Mouse (Mus musculus) midbrain, embryonic 14.5 days (tissue): ENCODE data around the gene Fbxw22. TPM values are rescaled to one million over a fixed set of nuclear protein-coding genes. Genes with fewer than 3 reads are reported as not detected.
"Not testable (repeated sequence)": the region's sequence is repeated elsewhere in the genome, so short reads cannot be mapped to it uniquely, and the experiment has no call there.

ENCODE experiments used
- ATAC-seq: fragments of 200-750 bp; cut with Nextera tagmentation; 2 replicates; pipeline ENCODE4 v1.8.0; 2017; ENCODE audit warnings: moderate number of reproducible peaks, moderate library complexity; ENCODE audit not compliant: low FRiP score, low TSS enrichment
- DNase-seq: peaks from one replicate; pipeline ENCODE4 v3.0.0-alpha.2; 2015
- H3K27ac ChIP-seq: fragments of 300-500 bp; sonication (generic); replicated peaks from 2 replicates; pipeline ENCODE4 v1.5.1; 2014; ENCODE audit warnings: mild to moderate bottlenecking, low read depth, low read length, moderate library complexity
- H3K27me3 ChIP-seq: fragments of 300-500 bp; sonication (generic); 2 replicates; pipeline ENCODE4 v1.6.1; 2014; ENCODE audit warnings: low read length, control low read depth, mixed read lengths; ENCODE audit not compliant: control insufficient read depth, insufficient read depth
- H3K36me3 ChIP-seq: fragments of 300-500 bp; sonication (generic); 2 replicates; pipeline ENCODE4 v1.6.1; 2014; ENCODE audit warnings: low read length, control low read depth; ENCODE audit not compliant: control insufficient read depth, insufficient read depth
- H3K4me1 ChIP-seq: fragments of 300-500 bp; sonication (generic); 2 replicates; pipeline ENCODE4 v1.6.1; 2014; ENCODE audit warnings: mild to moderate bottlenecking, antibody characterized with exemption, low read length, control low read depth; ENCODE audit not compliant: control insufficient read depth, insufficient read depth
- H3K4me2 ChIP-seq: fragments of 300-500 bp; sonication (generic); 2 replicates; pipeline ENCODE4 v1.6.1; 2014; ENCODE audit warnings: mild to moderate bottlenecking, low read length, moderate library complexity
- H3K4me3 ChIP-seq: fragments of 300-500 bp; sonication (generic); replicated peaks from 2 replicates; pipeline ENCODE4 v1.5.1; 2014; ENCODE audit warnings: low read depth, low read length
- H3K9ac ChIP-seq: fragments of 300-500 bp; sonication (generic); replicated peaks from 2 replicates; pipeline ENCODE4 v1.6.1; 2014; ENCODE audit warnings: mild to moderate bottlenecking, low read length, moderate library complexity
- H3K9me3 ChIP-seq: fragments of 300-500 bp; sonication (generic); 2 replicates; pipeline ENCODE4 v1.6.1; 2016; ENCODE audit warnings: low read length, control low read depth, mixed read lengths; ENCODE audit not compliant: control insufficient read depth
- WGBS: fragments of 180-500 bp; shearing (Covaris S2); extraction: QIAGEN DNeasy Blood & Tissue Kit; methylation state at CpG from one replicate; pipeline ENCODE4 v1.1.7; 2014; 5-methylcytosine and 5-hydroxymethylcytosine counted together
- polyA plus RNA-seq: library from polyadenylated mRNA; unstranded; fragments of >200 nt; fragmentation: Nextera tagmentation; extraction: Ambion mirVana; gene quantifications from 2 replicates; pipeline ENCODE4 v1.2.1, GENCODE M21; 2014

Fbxw22 gene
- not detected in 2 replicates for polyA plus RNA-seq

GRCm38 (mm10) chr9:109404196-109404595 lies at the start of gene Fbxw22:
Fbxw22 (minus strand) TSS chr9:109404296.
- DNase-seq, H3K4me1 ChIP-seq, H3K4me2 ChIP-seq, ATAC-seq, H3K4me3 ChIP-seq, H3K36me3 ChIP-seq, H3K27me3 ChIP-seq, H3K9me3 ChIP-seq, H3K27ac ChIP-seq, H3K9ac ChIP-seq: not testable (repeated sequence)
- 73% methylated on average over 4 of the region's 4 CpGs for WGBS

- ATAC-seq: no peak
- no peaks in the 10 kb centered on the region for H3K9me3 ChIP-seq
- H3K27ac ChIP-seq: no peak within 1 kb of the TSS
- no peaks in the 10 kb centered on the region for H3K36me3 ChIP-seq
- H3K9ac ChIP-seq: no peak within 1 kb of the TSS
- no peaks in the 10 kb centered on the region for H3K4me1 ChIP-seq
- H3K4me3 ChIP-seq: no peak within 1 kb of the TSS
- H3K27me3 ChIP-seq: no peaks in the 10 kb centered on the region
- H3K4me2 ChIP-seq: no peak within 1 kb of the TSS
- DNase-seq: no peak
Measured at GRCm38 (mm10) chr9:109449040-109449439, 44.9 kb upstream of the Fbxw22 start, which contains the start of gene Fbxw16. Fbxw16 (minus strand) TSS chr9:109449140.

GRCm38 (mm10) chr9:109432956-109433355 lies 28.9 kb upstream of the Fbxw22 start:
- Histone ChIP-seq H3K9me3 (no peaks in the 10 kb centered on the region), H3K4me3 (no peak overlapping the region), H3K27ac (no peak overlapping the region), H3K9ac (no peak overlapping the region), H3K4me1 (no peaks in the 10 kb centered on the region), H3K4me2 (no peak overlapping the region), H3K27me3 (no peaks in the 10 kb centered on the region), H3K36me3 (no peaks in the 10 kb centered on the region)
- DNase-seq: no peak
- 88% methylated on average over 1 of the region's 1 CpGs for WGBS
- no peak for ATAC-seq

- not testable (repeated sequence) for ATAC-seq, H3K36me3 ChIP-seq, H3K27me3 ChIP-seq, H3K9me3 ChIP-seq, DNase-seq, H3K27ac ChIP-seq, H3K4me1 ChIP-seq, H3K9ac ChIP-seq, H3K4me3 ChIP-seq, H3K4me2 ChIP-seq
- no CpG with 5 or more reads among the region's 1 CpGs for WGBS
Measured at GRCm38 (mm10) chr9:109339559-109339958, 64.5 kb downstream of the Fbxw22 start, which contains the start of gene Fbxw28. Fbxw28 (minus strand) TSS chr9:109339659.

Other genes with a start within 250 kb of the Fbxw22 start
- gene Fbxw21, start 242.3 kb downstream of the Fbxw22 start, polyA plus RNA-seq: not detected in 2 replicates
- not detected in 2 replicates for gene Fbxw13, start 208.3 kb downstream of the Fbxw22 start, polyA plus RNA-seq
- not detected in 2 replicates for gene Fbxw20, start 169.5 kb downstream of the Fbxw22 start, polyA plus RNA-seq
- not detected in 2 replicates for gene Fbxw14, start 116.6 kb downstream of the Fbxw22 start, polyA plus RNA-seq
- gene Fbxw28, start 64.6 kb downstream of the Fbxw22 start, polyA plus RNA-seq: not detected in 2 replicates
- gene Fbxw16, start 44.8 kb upstream of the Fbxw22 start, polyA plus RNA-seq: not detected in 2 replicates
- gene Fbxw19, start 91.6 kb upstream of the Fbxw22 start, polyA plus RNA-seq: not detected in 2 replicates
- not detected in 2 replicates for gene Fbxw15, start 164.0 kb upstream of the Fbxw22 start, polyA plus RNA-seq
- not detected in 2 replicates for gene Fbxw24, start 221.8 kb upstream of the Fbxw22 start, polyA plus RNA-seq